Mouse (Mus musculus) liver (tissue): ENCODE results near the gene Ssna1.
"Not testable (repeated sequence)": the region's sequence is repeated elsewhere in the genome, so short reads cannot be mapped to it uniquely, and the experiment has no call there.

ENCODE experiments used
- DNase-seq: peaks from one replicate; pipeline ENCODE4 v3.0.0-alpha.2; 2020; ENCODE audit warnings: mixed read lengths

Ssna1 gene

DNA sequence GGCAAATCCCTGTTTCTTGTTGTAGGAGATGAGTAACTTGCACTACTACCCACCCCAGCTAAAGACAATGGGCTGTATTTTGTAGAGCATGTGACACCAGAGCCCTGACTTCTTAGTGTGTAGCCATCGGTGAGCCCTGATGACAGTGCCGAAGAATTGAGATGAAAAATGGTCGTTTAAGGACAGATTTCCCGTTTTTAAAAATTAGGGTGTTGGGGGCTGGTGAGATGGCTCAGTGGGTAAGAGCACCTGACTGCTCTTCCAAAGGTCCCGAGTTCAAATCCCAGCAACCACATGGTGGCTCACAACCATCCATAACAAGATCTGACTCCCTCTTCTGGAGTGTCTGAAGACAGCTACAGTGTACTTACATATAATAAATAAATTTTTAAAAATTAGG lies 15.0 kb downstream of the Ssna1 start:
- DNase-seq = not testable (repeated sequence)

- DNase-seq = peak; percentile 59
These were observed 15.7 kb downstream of the Ssna1 start for GRCm38 (mm10) chr2:25256443-25257109.

DNA sequence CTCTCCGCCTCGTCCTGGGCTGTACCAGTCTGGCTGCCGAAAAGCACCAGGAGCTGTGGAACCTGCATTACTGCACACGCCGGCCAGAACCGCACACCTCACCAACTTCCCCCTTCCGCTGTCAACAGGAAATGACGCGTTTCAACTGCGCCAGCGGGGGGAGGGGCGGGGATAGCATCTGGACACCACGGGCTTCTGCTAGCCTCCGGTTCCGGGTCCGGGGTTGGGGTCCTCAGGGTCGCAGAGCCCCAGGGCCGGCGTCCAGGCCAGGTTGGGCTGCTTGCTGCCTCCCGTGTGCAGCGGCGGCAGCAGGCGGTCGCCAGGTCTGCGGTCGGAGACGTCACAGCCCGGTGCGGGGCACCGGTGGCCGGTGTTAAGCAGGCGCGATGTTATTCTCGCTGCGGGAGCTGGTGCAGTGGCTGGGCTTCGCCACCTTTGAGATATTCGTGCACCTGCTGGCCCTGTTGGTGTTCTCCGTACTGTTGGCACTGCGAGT lies 16.9 kb downstream of the Ssna1 start, which contains the start of gene Tmem203:
TSS of gene Tmem203 (plus strand) at position 156 of the 496 bp plus-strand sequence.
- DNase-seq = peak; percentile 92

- no peak for DNase-seq
These were observed 19.9 kb downstream of the Ssna1 start for GRCm38 (mm10) chr2:25252331-25252730.

- DNase-seq = no peak
These were observed 25.8 kb downstream of the Ssna1 start, which contains the start of gene AL732309.1 for GRCm38 (mm10) chr2:25246183-25247072. Gene AL732309.1 (minus strand): TSS chr2:25246863.

DNA sequence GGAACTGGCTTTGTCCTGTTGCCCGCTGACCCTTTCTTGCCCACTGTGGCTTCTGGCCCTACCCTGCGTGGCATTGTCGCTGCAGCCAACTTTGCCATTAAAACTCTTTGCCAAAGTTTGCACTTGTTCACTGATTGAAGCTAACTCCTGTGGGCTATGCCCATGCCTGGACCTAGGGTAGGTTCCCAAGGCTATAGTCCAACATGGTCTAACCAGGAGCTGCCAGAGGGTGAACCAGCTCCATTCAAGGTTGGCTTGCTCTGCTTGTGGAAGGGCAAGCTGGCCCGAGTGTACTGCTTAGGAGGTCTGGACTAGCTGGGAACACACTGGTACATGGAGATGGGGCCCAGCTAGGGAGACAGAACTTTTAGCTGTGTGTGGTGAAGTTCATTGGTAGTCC lies 28.1 kb downstream of the Ssna1 start:
- DNase-seq = no peak

DNA sequence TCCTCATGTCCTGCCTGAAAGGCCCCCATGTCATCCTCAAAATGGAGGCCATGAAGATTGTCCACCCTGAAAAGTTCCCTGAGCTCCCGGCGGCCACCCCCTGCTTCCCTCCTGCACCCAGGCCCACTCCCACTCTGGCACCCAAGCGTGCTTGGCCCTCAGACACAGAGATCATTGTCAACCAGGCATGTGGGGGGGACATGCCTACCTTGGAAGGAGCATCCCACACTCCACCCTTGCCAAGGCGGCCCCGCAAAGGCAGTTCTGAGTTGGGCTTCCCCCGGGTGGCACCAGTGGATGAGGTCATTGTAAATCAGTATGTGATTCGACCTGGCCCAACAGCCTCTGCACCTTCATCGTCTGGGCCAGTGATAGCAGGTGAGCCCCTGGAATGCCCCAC lies 28.9 kb downstream of the Ssna1 start:
- no peak for DNase-seq

- DNase-seq = no peak
These were observed 30.1 kb downstream of the Ssna1 start, which contains the start of the genes Rnf208 and Cysrt1 for GRCm38 (mm10) chr2:25242101-25242506. Gene Rnf208 (plus strand): TSS chr2:25242255. Gene Cysrt1 (minus strand): TSS chr2:25242452.

DNA sequence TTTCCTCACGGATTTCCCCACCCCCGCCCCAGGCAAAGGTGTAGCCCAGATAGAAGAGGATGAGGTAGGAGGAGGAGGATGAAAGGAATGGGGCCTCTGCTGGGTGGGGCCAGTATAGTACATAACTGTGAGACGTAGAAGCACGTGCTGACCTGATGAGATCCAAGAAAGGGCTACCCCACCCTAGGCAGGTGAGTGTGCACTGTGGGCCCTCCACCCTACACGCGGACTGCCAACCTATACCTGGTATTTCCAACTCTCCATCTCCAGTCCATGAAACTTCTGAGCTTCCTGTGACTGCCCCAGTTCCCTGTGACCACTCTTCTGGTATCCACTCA lies 30.8 kb downstream of the Ssna1 start:
- DNase-seq = no peak

- peak; percentile 76 for DNase-seq
These were observed 31.4 kb downstream of the Ssna1 start for GRCm38 (mm10) chr2:25240723-25241437.

DNA sequence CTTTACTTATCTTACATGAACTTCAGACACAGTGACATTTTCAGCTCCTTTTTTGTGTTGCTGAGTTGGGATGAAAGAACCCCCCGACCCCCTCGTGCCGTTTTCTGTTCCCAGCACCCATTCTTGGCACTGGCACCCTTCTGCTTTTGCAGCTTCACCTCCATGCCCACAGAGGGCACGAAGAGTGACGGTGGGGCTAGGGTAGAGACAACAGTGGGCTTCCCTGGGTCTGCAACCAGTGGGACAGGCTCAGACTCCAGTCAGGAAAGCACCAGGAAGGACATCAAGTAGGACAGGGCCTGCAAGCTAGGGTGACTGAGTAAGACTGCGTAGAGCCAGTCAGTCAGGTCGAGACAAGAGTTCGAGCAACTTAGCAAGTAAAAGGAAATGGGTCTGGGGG lies 31.9 kb downstream of the Ssna1 start:
- DNase-seq = no peak

- no peak for DNase-seq
These were observed 32.5 kb downstream of the Ssna1 start for GRCm38 (mm10) chr2:25239766-25240165.

DNA sequence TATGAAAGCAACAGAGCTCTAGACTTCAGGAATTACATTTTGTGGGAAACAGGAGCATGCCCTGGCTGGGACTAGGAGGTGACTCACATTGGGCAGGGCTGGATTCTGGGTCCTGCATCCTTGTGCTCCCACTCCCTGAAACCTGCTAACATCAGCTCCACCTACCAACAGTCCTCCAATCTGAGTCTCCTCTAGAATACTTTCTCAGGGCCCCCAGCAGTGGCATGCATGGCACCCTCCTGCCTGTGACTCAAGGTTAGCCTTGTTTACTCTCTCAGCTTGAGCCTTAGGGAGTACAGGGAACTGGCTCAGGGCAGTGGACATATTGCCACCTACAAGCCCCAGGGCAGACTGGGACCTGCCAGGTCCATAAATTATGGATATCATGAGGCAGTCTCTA lies 34.1 kb downstream of the Ssna1 start:
- DNase-seq = no peak

DNA sequence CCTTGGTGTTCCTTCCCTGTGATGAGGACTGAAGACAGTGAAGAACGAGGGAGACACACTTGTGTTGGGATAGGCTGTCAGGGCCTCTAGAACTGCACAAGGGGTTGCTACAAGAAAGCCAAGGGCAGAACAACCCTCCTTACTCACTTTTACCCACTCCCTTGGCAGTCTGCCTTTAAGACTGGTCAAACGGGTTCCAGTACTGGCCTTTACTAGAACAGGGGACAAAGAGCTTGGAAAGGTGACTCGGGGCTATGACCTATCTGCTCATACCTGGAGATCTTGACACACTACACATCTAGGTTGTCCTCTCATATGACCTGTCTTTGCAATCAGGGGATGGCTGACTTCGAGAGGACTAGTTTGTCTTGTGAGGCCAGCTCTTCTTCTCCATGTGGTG lies 34.7 kb downstream of the Ssna1 start:
- DNase-seq = no peak

DNA sequence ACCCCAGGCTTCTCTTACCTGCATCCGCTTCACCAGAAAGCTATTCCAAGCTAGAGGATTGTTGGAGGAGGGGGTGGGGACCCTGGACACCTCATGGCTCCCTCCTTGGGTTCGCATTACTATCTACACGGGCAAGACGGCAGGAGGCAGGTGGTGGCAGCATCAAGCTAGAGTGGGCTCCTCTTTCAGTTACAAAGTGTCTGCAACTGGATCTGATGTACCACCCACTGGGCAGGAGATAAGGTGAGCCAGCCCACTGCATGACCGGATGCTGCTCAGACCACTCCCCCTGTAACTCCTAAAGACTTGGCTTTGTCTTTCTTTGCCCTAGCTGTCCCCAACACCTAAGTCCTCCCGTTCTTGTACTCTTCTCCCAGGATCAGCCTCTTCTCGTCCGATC lies 35.6 kb downstream of the Ssna1 start, which contains the start of gene Rnf224:
TSS of gene Rnf224 (minus strand) at position 174 of the 400 bp plus-strand sequence.
- DNase-seq = no peak

DNA sequence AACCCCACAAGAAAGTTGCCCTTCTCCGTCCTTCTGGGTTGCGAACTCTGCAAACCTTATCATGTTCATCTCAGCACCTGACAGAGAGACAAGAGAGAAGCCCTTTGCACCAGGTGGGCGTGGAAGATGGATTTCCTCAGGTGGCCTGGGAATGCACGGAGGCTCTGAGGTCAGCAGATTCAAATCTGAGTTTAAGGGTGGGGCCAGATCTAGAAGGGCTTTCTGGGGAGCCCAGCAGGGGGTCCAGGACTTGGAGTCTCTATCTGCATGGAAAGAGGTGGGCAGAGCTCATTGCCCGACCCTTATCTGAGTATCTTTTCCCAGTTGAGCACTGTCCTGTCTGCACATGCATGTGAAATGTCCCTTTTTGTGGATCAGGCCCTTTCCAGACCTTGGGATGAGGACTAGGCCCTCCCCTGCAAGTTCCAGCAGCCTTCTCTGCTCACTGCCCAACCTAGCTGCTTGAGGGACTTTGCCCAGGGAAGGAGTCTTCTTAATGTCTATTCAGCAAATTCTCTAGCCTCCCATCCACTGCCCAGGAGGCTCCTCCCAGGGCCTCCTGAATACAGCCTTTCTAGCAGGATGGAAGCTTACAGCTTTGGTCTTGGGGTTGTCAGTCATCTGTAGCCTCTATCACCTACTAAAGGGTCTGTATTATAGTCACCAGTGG lies 37.6 kb downstream of the Ssna1 start:
- no peak for DNase-seq

DNA sequence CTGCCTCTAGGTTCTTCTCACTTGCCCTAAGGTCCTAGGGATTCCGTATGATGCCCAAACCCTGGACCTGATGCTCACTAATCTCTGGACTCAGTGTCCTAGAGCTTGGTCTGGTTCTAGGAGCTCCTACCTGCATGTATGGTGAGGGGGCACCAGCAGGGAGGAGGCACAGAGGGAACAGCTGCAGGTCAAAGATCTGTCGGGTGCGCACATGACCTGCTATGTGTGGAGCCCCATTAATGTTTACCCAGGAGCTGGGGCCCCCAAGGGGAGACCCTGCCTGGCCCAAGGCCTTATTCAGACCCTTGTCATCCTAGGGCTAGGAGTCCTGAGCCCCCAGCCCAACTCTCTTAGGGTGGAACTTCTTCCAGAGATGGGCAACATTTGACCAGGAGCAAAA lies 38.2 kb downstream of the Ssna1 start, which contains the start of gene Slc34a3:
TSS of gene Slc34a3 (minus strand) at position 315 of the 400 bp plus-strand sequence.
- DNase-seq = no peak

GRCm38 (mm10) chr2:25233421-25233820 lies 38.8 kb downstream of the Ssna1 start:
- DNase-seq = peak; percentile 46

DNA sequence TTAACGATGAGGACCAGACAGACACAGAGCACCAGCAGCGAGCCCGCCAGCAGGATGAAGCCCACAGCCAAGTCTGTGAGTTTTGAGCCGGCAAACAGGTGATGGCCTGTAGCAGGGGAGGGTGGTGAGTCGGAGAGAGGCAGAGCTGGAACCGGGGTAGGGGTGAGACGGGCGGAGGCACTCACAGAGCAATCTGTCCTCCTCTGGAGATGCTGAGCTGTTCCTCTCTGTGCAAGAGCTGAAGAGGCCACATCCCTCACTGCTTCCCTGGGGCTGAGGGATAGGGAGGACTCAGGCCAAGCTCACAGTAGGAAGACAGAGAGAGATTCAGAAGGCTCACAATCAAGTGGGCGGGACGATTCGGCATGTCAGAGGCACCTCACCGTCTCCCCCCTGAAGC lies 41.2 kb downstream of the Ssna1 start:
- no peak for DNase-seq

DNA sequence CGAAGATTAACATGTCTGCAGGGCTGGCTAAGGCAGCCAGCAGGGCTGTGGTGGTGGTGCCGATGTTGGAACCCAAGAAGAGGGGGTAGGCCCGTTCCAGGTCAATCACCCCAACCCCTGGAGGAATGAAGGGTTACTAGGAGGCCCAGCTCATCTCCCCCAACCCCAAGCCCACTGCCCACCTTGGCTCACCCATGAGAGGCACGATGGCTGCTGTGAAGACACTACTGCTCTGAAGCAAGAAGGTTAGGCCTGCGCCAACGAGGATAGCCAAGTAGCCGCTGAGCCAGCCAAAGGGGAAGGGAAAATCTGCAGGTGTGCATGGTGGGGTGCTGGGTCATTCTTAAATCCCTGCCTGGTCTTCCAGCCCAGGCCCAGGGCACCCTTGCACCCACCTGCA lies 41.7 kb downstream of the Ssna1 start:
- DNase-seq = no peak

- DNase-seq = no peak
These were observed 42.7 kb downstream of the Ssna1 start for GRCm38 (mm10) chr2:25229582-25229981.

GRCm38 (mm10) chr2:25228995-25229530 lies 43.2 kb downstream of the Ssna1 start:
- DNase-seq = no peak
